Mouse (Mus musculus) neural tube, embryonic 10.5 days (tissue): ENCODE results near the gene Lrrc39.

Source experiments
- DNase-seq: peaks from one replicate; pipeline ENCODE4 v3.0.0-alpha.2; 2017; ENCODE audit warnings: low spot score; ENCODE audit errors: extremely low spot score

The Lrrc39 gene

DNA sequence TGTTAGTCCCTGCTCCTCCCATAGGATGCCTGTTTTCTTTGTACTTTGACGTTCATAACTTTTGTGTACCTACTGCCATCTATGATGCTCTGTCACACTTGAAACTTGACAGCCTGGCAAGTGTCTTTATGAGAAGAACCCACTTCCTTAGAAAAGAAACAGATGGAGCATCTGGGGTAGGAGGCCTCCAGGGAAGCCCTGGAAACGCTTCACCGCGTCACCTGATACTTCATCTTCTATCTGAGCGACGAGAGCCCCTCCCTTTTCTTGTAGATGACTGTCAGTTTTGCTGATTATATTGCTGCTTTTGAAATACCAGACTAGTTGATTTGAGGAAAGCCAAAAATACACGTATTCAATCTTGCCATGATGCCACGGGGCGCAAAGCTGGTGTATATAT is 41.8 kb downstream of the Lrrc39 start:
- DNase-seq = no peak

DNA sequence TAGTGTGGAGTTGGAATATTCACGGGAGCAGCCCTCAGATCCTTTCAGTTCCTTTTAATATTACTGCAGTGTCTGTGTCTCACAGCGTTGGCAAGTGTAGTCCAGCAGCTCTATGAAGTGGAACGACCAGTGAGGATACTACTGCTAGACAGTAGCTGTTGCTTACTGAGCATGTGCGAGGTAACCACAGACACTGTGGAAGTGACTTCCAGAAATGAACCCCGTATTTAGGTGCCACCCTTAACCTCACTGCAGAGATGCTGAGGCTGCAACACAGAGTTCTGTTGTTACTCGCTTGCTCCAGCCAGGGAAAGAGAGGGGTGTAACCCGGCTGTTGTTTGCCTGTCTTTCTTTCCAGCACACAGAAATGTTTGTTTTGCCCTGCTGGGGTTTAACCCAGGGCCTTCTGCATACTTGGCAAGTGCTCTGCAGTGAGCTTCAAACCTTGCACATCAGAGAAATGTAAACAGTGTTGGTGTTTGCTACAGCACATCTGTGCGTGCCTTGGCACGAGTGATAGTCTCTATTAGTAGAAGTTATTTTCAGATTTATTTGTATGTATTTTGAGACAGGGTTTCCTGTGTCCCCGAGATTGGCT is 51.6 kb downstream of the Lrrc39 start, which contains the start of gene Trmt13:
Trmt13 (minus strand) TSS at position 293 of the 598 bp plus-strand sequence.
- no peak for DNase-seq

DNA sequence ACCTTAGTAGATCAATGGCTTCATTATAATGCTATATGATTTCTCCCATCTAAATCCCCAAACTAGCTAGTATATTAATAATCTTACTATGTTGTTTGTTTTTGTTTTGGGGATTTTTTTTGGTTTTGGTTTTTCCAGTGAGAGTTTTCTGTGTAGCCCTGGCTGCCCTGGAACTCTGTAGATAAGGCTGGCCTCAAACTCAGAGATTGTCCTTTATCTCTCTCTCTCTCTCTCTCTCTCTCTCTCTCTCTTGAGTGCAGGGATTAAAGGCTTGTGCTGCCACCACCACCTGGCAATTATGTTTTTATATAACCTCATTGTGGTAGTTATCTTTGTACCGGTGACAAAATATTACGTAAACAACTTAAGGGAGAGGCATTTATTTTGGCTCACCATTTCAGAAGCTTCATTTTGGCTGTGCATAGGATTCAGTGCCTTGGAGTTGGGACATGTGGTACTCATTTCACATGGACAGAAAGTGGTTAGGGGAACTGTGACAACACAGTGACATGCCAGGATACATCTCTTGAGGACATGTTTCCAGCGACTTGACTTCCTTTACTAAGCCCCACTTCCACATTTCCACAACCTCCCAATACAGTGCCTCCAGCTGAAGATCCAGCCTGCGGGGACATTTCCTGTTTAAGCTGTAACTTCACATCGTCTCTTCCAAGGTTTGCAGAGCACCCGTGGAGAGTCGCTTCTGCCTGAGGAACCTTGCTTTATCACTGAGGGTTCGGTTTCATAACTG is 52.7 kb downstream of the Lrrc39 start:
- no peak for DNase-seq

DNA sequence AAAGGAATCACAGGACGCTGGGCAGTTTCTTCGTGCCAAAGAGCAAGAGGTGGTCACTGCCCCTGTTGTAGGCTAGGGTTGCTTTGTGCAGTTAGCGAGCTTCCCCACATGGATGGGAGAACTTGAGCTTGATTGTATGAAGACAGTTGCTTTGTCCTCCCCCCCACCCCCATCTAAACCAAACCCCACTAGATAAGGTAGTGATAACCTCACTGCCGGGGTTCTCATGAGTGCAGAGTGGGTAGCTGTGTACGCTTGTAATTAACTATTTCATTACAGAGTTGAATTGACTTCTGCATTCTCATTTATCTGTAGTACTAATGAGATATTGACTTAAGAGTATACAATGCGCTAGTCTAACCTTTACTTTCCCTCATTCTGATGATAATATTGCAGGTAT is 56.1 kb downstream of the Lrrc39 start:
- DNase-seq = no peak

DNA sequence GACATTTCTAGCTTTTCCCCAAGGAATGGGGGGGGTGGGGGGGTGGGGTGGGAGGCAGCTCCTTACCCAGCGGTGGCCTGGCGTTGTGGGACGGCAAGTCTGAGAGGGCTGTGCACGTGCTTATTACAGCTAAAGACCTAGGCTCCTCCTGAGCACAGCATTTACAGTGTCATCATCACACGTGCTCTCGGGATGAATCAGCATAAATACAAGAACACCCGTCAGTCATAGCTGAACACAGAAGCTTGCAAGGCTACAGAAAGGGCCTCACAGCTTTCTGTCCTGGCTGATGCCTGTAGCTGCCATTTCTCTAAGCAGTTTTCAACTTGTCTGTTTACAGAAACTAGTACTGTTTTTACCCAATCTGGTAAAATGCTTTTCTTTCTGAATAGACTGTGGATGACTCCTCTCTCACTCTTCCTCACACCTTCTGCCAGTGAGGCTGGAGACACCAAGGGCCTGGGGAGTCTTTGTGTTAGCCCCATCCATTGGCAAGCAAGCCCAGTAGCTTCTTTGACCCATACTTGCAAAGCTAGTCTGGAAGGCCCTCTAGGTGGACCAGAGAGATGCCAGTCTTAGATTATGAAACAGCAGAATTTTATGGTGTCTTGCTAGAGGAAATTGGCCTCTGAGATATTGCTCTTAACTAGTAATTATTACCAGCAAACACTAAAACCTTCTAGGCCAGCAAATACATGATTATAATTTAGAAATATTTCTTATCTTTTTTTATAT is 58.0 kb downstream of the Lrrc39 start:
- no peak for DNase-seq

DNA sequence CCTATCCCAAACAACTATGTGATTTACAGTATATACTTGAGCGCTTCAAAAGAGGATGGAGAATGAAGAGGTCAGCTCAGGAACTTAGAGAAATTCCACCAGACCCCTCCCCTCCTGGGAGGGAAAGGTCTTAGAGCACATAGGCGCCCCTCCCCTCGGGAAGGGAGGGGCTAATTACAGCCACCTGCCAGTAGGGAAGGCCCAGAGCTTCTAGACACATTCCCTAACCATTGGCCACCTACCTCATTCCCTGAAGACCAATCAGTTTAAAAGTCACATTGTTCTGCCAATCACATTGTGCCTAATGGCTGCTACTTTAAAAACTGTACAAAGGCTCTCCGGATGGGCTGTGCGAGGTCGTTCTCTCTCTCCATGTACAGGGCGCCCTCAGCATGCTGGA is 59.9 kb downstream of the Lrrc39 start:
- no peak for DNase-seq

DNA sequence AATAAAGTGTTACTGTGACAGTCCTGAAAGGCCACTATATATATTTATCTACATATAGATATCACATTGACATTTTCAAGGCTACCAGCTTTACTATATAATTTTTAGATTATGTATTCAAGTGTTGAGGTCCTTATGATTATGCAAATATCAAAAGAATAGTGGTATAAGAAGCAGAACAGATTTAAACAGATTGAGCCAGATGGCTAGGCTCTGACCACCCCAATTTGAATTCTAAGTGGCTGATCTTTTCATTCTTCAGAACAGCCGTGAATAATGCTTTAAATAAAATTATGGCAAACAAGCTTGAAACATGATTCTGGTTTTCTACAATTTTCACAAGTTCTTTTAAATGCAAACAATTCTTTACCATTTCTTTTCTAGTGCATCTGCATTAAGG is 68.7 kb downstream of the Lrrc39 start:
- DNase-seq = no peak
